Mouse (Mus musculus): ENCODE data around the gene Gxylt1. TPM values are rescaled to one million over a fixed set of nuclear protein-coding genes. Genes with fewer than 3 reads are reported as not detected.
"Not testable (repeated sequence)": the region's sequence is repeated elsewhere in the genome, so short reads cannot be mapped to it uniquely, and the experiment has no call there.

Gxylt1 gene
- total RNA-seq (2021) = 10 to 100 TPM; 12.9 to 14.7 TPM

GRCm38 (mm10) chr15:93274679-93275583, at the start of gene Gxylt1:
TSS of gene Gxylt1 (minus strand) at chr15:93275179.
- DNase-seq = peak; percentile 100
- intact Hi-C loops (cut with DNase I) = loop anchor here (5.0 kb wide), 1 partner anchor 158 kb away; no protein-coding TSS in a partner anchor

GRCm38 (mm10) chr15:93318781-93319180, 43.8 kb upstream of the Gxylt1 start:
- intact Hi-C loops (cut with DNase I) = no loop called here
- DNase-seq = no peak

DNA sequence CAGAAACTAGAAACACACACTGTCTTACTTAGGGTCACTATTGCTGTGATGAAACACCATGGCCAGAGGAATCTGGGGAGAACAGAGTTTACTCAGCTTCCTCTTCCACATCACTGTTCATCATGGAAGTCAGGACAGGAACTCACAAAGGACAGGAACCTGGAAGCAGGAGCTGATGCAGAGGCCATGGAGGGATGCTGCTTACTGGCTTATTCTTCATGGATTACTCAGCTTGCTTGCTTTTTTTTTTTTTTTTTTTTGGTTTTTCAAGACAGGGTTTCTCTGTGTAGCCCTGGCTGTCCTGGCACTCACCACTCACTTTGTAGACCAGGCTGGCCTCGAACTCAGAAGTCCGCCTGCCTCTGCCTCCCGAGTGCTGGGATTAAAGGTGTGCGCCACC, 35.3 kb upstream of the Gxylt1 start:
- intact Hi-C loops (cut with DNase I); DNase-seq: not testable (repeated sequence)

DNA sequence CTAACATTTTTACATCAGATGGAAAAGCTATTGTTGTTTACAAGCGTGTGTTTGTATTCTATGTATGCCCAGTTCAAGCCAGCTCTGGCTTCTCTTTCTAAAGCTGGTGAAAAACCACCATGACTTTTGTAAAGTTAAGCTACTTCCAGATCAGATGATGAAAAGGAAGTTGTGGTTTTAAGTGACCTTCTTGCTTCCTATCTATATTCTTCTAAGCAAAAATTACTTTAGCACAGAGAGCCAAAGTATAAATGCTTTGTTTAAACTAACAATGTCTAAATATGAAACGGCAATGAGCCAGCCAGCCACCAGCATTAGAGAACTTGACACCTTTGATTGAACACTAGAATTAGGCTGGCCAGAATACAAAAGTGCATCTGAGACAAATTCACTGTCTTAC, 23.2 kb upstream of the Gxylt1 start:
- intact Hi-C loops (cut with DNase I) = no loop called here

GRCm38 (mm10) chr15:93294483-93294882, 19.5 kb upstream of the Gxylt1 start:
- no peak for DNase-seq
- intact Hi-C loops (cut with DNase I) = no loop called here

More for the DNA sequence above, 23.2 kb upstream of the Gxylt1 start:
- DNase-seq = no peak

GRCm38 (mm10) chr15:93288321-93288720, 13.3 kb upstream of the Gxylt1 start:
- no peak for DNase-seq
- intact Hi-C loops (cut with DNase I) = no loop called here

- intact Hi-C loops (cut with DNase I) = no loop called here
Measured at GRCm38 (mm10) chr15:93287628-93288027, 12.6 kb upstream of the Gxylt1 start.

DNA sequence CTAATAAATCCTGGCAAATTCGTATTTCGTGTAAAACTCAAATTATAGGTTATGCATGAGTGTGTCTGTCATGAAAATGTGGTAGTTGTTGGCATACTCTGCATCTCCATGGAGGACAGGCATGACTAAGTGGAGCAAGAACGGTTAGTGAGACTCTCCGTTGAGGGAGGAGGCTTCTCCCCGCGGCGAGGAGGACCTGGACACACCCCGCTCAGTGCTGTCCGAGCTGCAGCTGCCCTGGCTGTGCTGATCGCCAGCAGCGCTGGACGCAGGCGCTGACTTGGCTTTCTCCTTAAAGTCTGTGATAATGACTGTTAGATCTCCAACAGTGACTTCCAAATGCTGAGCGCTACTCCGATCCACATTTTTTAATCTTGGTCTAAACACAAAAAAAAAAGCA, 10.3 kb upstream of the Gxylt1 start:
- peak; percentile 19 for DNase-seq
- intact Hi-C loops (cut with DNase I) = no loop called here

More at GRCm38 (mm10) chr15:93287628-93288027, 12.6 kb upstream of the Gxylt1 start:
- no peak for DNase-seq

- no peak for DNase-seq
- intact Hi-C loops (cut with DNase I) = no loop called here
Measured at GRCm38 (mm10) chr15:93284326-93284725, 9.3 kb upstream of the Gxylt1 start.

DNA sequence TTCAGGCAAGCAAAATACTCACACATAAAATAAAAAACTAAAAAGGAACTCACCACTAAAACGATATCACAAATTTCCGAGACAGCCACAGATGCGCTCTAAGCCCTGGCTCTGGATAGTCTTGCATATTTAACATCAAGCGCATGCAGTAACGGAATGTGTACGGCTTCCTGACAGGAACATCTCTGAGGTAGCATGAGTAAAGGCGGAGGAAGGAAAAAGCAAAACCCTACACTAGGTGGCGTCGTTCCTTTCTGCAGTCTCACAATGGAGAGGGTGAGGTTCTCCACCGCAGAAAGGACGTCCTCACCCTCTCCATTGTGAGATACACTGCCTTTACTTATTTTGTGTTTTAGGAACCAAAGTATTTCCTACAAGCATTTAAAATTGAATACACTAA, 8.4 kb upstream of the Gxylt1 start:
- intact Hi-C loops (cut with DNase I) = no loop called here
- DNase-seq = peak; percentile 23

- DNase-seq = no peak
- intact Hi-C loops (cut with DNase I) = loop anchor here (5.0 kb wide), 1 partner anchor 159 kb away; no protein-coding TSS in a partner anchor
Measured at GRCm38 (mm10) chr15:93276276-93276675, 1.3 kb upstream of the Gxylt1 start.

DNA sequence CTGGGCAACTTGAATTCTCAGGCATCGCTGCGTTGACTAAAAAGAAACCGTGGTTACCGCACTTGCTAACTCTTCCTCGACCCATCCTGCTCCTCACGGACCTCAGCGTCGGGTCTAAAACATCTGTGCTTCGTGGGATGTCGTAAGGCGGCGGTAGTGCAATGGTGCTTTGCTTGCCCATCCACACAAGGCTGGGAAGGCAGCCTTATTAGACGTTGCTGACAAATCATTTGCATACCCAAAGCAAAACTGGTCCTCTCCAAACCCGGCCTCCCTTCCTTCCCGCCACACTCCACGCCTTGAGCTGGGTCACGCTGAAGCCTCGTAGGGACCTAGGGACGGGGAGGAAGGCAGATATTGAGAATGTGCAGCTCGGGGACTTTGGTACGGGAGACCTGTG, 644 bp upstream of the Gxylt1 start:
- intact Hi-C loops (cut with DNase I) = loop anchor here (5.0 kb wide), 1 partner anchor 158 kb away; no protein-coding TSS in a partner anchor
- no peak for DNase-seq

DNA sequence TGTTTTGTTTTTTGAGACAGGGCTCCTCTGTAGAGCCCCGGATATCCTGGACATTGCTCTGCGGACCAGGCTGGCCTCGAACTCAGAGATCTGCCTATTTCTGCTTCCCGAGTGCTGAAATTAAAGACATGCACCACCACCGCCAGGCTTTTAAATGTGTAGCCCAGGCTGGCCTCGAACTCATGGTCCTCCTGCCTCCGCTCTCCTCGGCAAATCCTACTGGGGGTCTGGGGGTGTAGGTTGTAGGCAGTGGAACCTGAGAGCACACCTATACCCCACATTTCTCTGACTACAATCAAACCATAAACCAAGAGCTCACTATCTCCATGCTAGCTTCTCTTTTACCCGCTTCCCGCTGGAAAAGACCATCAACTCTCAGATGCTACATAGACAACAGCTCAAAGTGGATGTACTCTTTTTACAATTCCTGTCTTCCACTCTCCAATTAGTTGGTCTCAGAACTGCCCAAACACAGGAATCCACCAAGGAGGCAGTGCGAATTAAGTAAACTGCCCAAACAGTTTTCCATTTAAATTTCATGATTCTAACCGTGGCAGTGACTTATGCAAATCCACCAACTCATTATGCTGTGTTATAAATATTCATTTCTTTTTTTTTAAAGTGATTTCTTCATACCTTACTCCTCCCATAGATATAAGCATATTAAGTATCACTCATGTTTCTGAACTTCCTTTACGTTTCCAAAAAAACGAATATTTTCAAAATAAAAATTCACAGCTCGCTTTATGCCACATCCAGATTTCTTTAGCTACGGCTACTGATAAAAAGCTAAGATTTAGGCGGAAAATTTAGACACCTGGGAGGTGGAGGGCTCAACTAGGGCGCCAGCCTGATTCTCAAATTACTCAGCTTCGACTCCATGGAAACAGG, 946 bp downstream of the Gxylt1 start:
- no peak for DNase-seq
- intact Hi-C loops (cut with DNase I) = no loop called here

DNA sequence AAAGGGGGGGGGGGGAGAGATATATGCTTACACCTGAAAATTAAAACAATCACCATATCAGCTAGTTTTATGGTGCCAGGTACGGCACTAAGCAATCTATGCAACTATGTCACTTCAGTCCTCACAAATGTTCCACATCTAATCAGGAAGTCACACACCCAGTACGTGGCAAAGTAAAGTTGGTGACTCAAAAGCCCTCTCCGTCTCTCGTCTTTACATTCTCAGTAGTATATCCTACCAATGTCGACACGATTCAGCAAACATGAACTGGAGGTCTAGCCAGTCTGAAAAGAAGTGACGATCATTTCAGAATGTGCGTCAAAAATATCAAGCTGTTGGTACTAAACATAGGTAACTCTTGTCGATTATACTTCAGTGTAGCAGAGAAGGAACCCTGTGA, 2.0 kb downstream of the Gxylt1 start:
- intact Hi-C loops (cut with DNase I) = no loop called here

GRCm38 (mm10) chr15:93270289-93270855, 4.6 kb downstream of the Gxylt1 start:
- DNase-seq = no peak
- intact Hi-C loops (cut with DNase I) = no loop called here

More for the DNA sequence above, 2.0 kb downstream of the Gxylt1 start:
- DNase-seq = no peak

DNA sequence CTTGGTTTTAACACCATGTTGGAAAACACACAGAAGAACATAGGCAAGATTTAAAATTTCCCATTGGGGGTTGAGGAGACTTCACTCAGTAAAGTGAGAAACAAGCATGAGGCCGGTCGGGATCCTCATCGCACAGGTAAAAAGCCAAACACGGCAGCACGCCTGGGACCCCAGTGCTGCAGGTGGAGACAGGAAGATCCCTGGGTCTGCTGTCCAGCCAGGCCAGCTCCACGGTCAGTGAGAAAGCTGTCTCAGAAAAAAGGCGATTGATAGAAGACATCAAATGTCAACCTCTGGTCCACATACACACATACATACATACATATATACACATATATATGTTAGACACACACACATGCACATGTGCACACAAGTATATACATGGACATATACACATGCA, 5.4 kb downstream of the Gxylt1 start:
- intact Hi-C loops (cut with DNase I) = loop anchor here (5.0 to 10.0 kb wide), 3 partner anchors 163 to 945 kb away; no protein-coding TSS in a partner anchor
- DNase-seq = no peak

- DNase-seq = no peak
- intact Hi-C loops (cut with DNase I) = loop anchor here (5.0 to 10.0 kb wide), 3 partner anchors 164 to 947 kb away; no protein-coding TSS in a partner anchor
Measured at GRCm38 (mm10) chr15:93268001-93268400, 7.0 kb downstream of the Gxylt1 start.

GRCm38 (mm10) chr15:93267479-93267878, 7.5 kb downstream of the Gxylt1 start:
- no peak for DNase-seq
- intact Hi-C loops (cut with DNase I) = loop anchor here (5.0 to 10.0 kb wide), 3 partner anchors 165 to 947 kb away; no protein-coding TSS in a partner anchor

GRCm38 (mm10) chr15:93266361-93266760, 8.6 kb downstream of the Gxylt1 start:
- peak; percentile 45 for DNase-seq

DNA sequence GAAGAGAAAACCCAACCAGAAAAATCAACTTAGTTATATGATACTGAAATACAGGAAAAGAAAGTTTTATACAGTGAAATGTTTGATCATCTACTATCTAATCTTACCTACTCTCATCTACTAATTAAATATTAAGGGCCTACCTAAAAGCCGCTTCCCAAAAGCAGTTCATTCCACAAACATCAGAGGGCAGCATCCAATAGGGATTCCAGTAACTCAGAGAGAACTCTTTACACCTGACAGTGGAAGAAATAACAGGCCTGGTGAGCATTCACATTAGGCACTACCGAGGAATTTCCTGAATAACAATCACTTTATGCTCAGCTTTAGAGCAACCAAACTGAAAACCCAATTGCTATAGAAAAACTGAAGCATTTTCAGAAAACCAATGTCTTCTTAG, 9.3 kb downstream of the Gxylt1 start:
- intact Hi-C loops (cut with DNase I) = loop anchor here (5.0 to 10.0 kb wide), 3 partner anchors 167 to 949 kb away; no protein-coding TSS in a partner anchor
- DNase-seq = peak; percentile 57

More at GRCm38 (mm10) chr15:93266361-93266760, 8.6 kb downstream of the Gxylt1 start:
- intact Hi-C loops (cut with DNase I) = loop anchor here (5.0 to 10.0 kb wide), 3 partner anchors 166 to 948 kb away; no protein-coding TSS in a partner anchor
